Mouse (Mus musculus): Measurements from ENCODE around the gene Polm. TPM values are rescaled to one million over a fixed set of nuclear protein-coding genes. Genes with fewer than 3 reads are reported as not detected.

Polm gene
- total RNA-seq (2014; rRNA removed) (7.5 and 9.7 TPM in 2 replicates), polyA plus RNA-seq (2015; fragmentation: Nextera tagmentation; extraction: Ambion mirVana) (4.6 and 6.0 TPM in 2 replicates)

DNA sequence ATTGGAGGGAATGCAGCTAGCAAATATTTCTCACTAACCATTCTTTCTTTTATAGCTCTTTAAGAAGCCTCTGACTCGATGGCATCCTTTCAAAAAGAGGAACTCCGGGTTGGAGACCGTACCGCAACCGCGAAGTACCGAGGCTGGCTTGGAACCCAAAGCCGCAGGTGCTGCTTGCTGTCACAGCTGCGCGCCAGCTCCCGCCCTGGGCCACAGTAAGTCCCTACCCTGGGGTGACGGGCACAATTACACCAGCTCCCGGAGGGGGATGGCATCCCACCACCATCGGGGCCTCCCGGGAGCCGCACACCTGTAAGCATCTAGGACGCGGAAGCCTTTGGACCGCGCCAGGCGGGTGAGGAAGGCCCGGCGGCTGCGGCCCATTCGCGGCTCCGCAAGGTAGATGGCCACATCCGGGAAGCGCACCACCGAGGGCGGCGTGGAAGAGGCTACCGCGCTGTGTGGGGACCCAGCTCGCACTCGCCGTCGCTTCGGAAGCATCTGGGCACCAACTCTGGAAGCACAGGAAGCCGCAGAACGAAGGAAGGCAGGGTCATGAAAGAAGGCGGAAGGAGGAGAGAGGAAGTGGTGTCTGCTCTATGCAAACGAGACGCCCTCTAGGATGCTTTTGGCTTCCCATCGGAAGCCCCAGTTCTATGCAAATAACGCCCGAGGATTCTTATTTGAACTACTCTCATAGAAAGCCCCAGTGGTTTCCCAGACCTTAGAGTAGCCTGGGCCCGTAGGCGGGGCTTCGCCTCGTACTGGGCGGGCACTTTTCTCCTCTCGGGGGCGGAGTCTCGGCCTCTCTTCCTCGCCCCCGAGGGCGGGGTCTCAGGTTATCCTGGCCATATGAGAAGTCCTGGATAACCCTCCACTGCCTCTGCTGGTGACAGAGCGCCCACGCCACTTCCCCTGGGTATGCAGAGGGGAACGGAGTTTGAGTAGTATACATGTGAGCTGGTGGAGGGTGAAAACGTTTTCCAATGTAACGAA lies at the start of gene Polm:
TSS of gene Polm (minus strand) at position 766 of the 996 bp plus-strand sequence.
- TF ChIP-seq CTCF (IDR thresholded peaks at IDR 0.05; ENCODE audit: low read depth) = peak; percentile 79
- peak within 1 kb of the TSS; percentile 84 for H3K27ac ChIP-seq (ENCODE audit: low read depth, low read length)
- under 1% methylated on average over 62 of the region's 63 CpGs for WGBS
- peak; percentile 94 for DNase-seq
- peak within 1 kb of the TSS; percentile 77 for H3K9ac ChIP-seq
- H3K4me3 ChIP-seq (ENCODE audit: low read depth, low read length) = peak within 1 kb of the TSS; percentile 70
- H3K4me1 ChIP-seq (ENCODE audit: insufficient read depth) = no peaks in the 10 kb centered on the region
- H3K27me3 ChIP-seq (ENCODE audit: insufficient read depth, low read length) = no peaks in the 10 kb centered on the region
- peaks cover 13% of the 10 kb centered on the region; the same call in 1 of the 2 replicates for H3K36me3 ChIP-seq (ENCODE audit: insufficient read depth)
- ATAC-seq = peak; percentile 98
- H3K4me2 ChIP-seq (ENCODE audit: low read depth) = peak within 1 kb of the TSS; percentile 90
- no peaks in the 10 kb centered on the region for H3K9me3 ChIP-seq (ENCODE audit: low read length)

GRCm38 (mm10) chr11:5887250-5887649 lies 49.4 kb upstream of the Polm start:
- H3K9me3 ChIP-seq (ENCODE audit: low read length) = no peaks in the 10 kb centered on the region
- H3K9ac ChIP-seq = no peak overlapping the region
- DNase-seq (no peak), ATAC-seq (no peak)
- no peaks in the 10 kb centered on the region for H3K4me1 ChIP-seq (ENCODE audit: insufficient read depth)
- no peak overlapping the region for H3K4me3 ChIP-seq (ENCODE audit: low read depth, low read length)
- H3K36me3 ChIP-seq (ENCODE audit: insufficient read depth) = no peaks in the 10 kb centered on the region
- TF ChIP-seq CTCF (IDR thresholded peaks at IDR 0.05; ENCODE audit: low read depth) = no peak
- H3K27me3 ChIP-seq (ENCODE audit: insufficient read depth, low read length) = no peaks in the 10 kb centered on the region
- 17% methylated on average over 5 of the region's 5 CpGs for WGBS
- H3K4me2 ChIP-seq (ENCODE audit: low read depth) = no peak overlapping the region
- H3K27ac ChIP-seq (ENCODE audit: low read depth, low read length) = no peak overlapping the region

- no peak overlapping the region for H3K9ac ChIP-seq
- H3K4me2 ChIP-seq (ENCODE audit: low read depth) = no peak overlapping the region
- DNase-seq (peak; percentile 85), ATAC-seq (peak; percentile 77; the same call in 1 of the 2 replicates)
- peak; percentile 93 for TF ChIP-seq CTCF (IDR thresholded peaks at IDR 0.05; ENCODE audit: low read depth)
- 18% methylated on average over 9 of the region's 9 CpGs for WGBS
- H3K36me3 ChIP-seq (ENCODE audit: insufficient read depth) = no peaks in the 10 kb centered on the region
- H3K9me3 ChIP-seq (ENCODE audit: low read length) = no peaks in the 10 kb centered on the region
- no peaks in the 10 kb centered on the region for H3K4me1 ChIP-seq (ENCODE audit: insufficient read depth)
- H3K27me3 ChIP-seq (ENCODE audit: insufficient read depth, low read length) = no peaks in the 10 kb centered on the region
- H3K27ac ChIP-seq (ENCODE audit: low read depth, low read length) = no peak overlapping the region
- no peak overlapping the region for H3K4me3 ChIP-seq (ENCODE audit: low read depth, low read length)
Measured at GRCm38 (mm10) chr11:5886187-5886586, 48.4 kb upstream of the Polm start.

GRCm38 (mm10) chr11:5882518-5882917 lies 44.7 kb upstream of the Polm start:
- Histone ChIP-seq H3K27ac (ENCODE audit: low read depth, low read length) (no peak overlapping the region), H3K9me3 (ENCODE audit: low read length) (no peaks in the 10 kb centered on the region), H3K4me2 (ENCODE audit: low read depth) (no peak overlapping the region), H3K4me1 (ENCODE audit: insufficient read depth) (0 out of 2 replicates have a peak, but pooled peaks cover 9% of the 10 kb centered on the region), H3K4me3 (ENCODE audit: low read depth, low read length) (no peak overlapping the region), H3K36me3 (ENCODE audit: insufficient read depth) (no peaks in the 10 kb centered on the region), H3K9ac (no peak overlapping the region), H3K27me3 (ENCODE audit: insufficient read depth, low read length) (no peaks in the 10 kb centered on the region)
- DNase-seq = no peak
- 83% methylated on average over 8 of the region's 8 CpGs for WGBS
- no peak for ATAC-seq
- TF ChIP-seq CTCF (IDR thresholded peaks at IDR 0.05; ENCODE audit: low read depth) = no peak

GRCm38 (mm10) chr11:5879905-5880304 lies 42.1 kb upstream of the Polm start:
- ATAC-seq = no peak
- WGBS = 43% methylated on average over 5 of the region's 5 CpGs

DNA sequence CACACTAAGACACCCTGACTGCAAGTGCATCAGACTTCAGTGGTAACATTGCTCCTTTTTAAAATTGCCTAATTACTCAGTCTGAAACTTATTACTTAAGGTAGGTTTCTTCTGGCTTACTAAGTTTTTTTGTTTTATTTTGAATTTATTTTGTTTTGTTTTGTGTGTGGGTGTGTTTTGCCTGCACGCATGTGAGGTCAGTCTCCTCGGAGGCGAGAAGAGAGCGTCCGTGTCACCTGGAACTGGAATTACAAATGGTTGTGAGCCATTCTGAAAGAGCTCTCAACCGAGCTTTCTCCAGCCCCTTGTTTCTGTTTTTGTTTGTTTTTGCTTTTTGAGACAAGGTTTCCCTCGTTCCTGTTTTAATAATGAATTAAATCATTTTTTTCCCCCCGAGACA lies 40.8 kb upstream of the Polm start:
- DNase-seq (no peak), ATAC-seq (no peak)
- peak overlapping the region; percentile 67 for H3K4me3 ChIP-seq (ENCODE audit: low read depth, low read length)
- H3K9ac ChIP-seq = peak overlapping the region; percentile 56; the same call in 1 of the 2 replicates
- WGBS = 33% methylated on average over 8 of the region's 8 CpGs
- H3K27me3 ChIP-seq (ENCODE audit: insufficient read depth, low read length) = no peaks in the 10 kb centered on the region
- peak overlapping the region; percentile 67; the same call in 1 of the 2 replicates for H3K27ac ChIP-seq (ENCODE audit: low read depth, low read length)
- TF ChIP-seq CTCF (IDR thresholded peaks at IDR 0.05; ENCODE audit: low read depth) = no peak
- H3K9me3 ChIP-seq (ENCODE audit: low read length) = no peaks in the 10 kb centered on the region
- peaks cover 12% of the 10 kb centered on the region; the same call in 1 of the 2 replicates for H3K4me1 ChIP-seq (ENCODE audit: insufficient read depth)
- peak overlapping the region; percentile 73 for H3K4me2 ChIP-seq (ENCODE audit: low read depth)
- peaks cover 11% of the 10 kb centered on the region for H3K36me3 ChIP-seq (ENCODE audit: insufficient read depth)

More at GRCm38 (mm10) chr11:5879905-5880304, 42.1 kb upstream of the Polm start:
- Histone ChIP-seq H3K4me2 (ENCODE audit: low read depth) (no peak overlapping the region), H3K4me3 (ENCODE audit: low read depth, low read length) (no peak overlapping the region), H3K9ac (no peak overlapping the region), H3K27ac (ENCODE audit: low read depth, low read length) (no peak overlapping the region), H3K9me3 (ENCODE audit: low read length) (no peaks in the 10 kb centered on the region), H3K27me3 (ENCODE audit: insufficient read depth, low read length) (no peaks in the 10 kb centered on the region), H3K4me1 (ENCODE audit: insufficient read depth) (peaks cover 12% of the 10 kb centered on the region; the same call in 1 of the 2 replicates), H3K36me3 (ENCODE audit: insufficient read depth) (0 out of 2 replicates have a peak, but pooled peaks cover under 1% of the 10 kb centered on the region)
- peak; percentile 73 for DNase-seq
- TF ChIP-seq CTCF (IDR thresholded peaks at IDR 0.05; ENCODE audit: low read depth) = peak; percentile 82
